Comparison of ENCODE assay signal across 8 mouse cellular contexts in genomic region chr4:151411641-151412061, GRCm38 (mm10).
DNase-seq lines count a peak whose midpoint lies in the region; ATAC-seq and TF ChIP-seq lines count a peak whose summit lies in the region.

No protein-coding gene starts in this region.

- TF ChIP-seq CTCF in kidney, adult 2 months (conservative IDR thresholded peaks at IDR 0.05; ENCODE audit: insufficient read depth, insufficient read length, low read depth, low read length): no peak

- no peaks in the 10 kb centered on the region for H3K27me3 ChIP-seq in kidney, adult 2 months (replicated peaks; ENCODE audit: control insufficient read depth, insufficient read depth, low read length)
- H3K27me3 ChIP-seq in forebrain, embryonic 10.5 days (ENCODE audit: poor library complexity, severe bottlenecking): peaks cover 16% of the 10 kb centered on the region
- H3K27me3 ChIP-seq in heart, embryonic 13.5 days (replicated peaks): peaks cover 6% of the 10 kb centered on the region; the same call in 1 of the 2 replicates
- no peaks in the 10 kb centered on the region for H3K27me3 ChIP-seq in neural tube, embryonic 13.5 days

- peaks cover 6% of the 10 kb centered on the region; the same call in 1 of the 2 replicates for H3K9me3 ChIP-seq in forebrain, embryonic 10.5 days
- no peaks in the 10 kb centered on the region for H3K9me3 ChIP-seq in heart, embryonic 13.5 days
- no peaks in the 10 kb centered on the region for H3K9me3 ChIP-seq in neural tube, embryonic 13.5 days

- H3K36me3 ChIP-seq in kidney, adult 2 months (ENCODE audit: control insufficient read depth, insufficient read depth, low read length): no peaks in the 10 kb centered on the region
- no peaks in the 10 kb centered on the region for H3K36me3 ChIP-seq in forebrain, embryonic 10.5 days (replicated peaks)
- no peaks in the 10 kb centered on the region for H3K36me3 ChIP-seq in heart, embryonic 13.5 days
- H3K36me3 ChIP-seq in neural tube, embryonic 13.5 days: no peaks in the 10 kb centered on the region

- H3K27ac ChIP-seq in kidney, adult 2 months (ENCODE audit: insufficient read depth, low read depth, low read length): no peak overlapping the region
- H3K27ac ChIP-seq in forebrain, embryonic 10.5 days: peak overlapping the region; percentile 51
- peak overlapping the region; percentile 40; the same call in 1 of the 2 replicates for H3K27ac ChIP-seq in heart, embryonic 13.5 days (replicated peaks)
- peak overlapping the region; percentile 79 for H3K27ac ChIP-seq in neural tube, embryonic 13.5 days (replicated peaks)

- no peak overlapping the region for H3K9ac ChIP-seq in heart, embryonic 13.5 days
- peak overlapping the region; percentile 52 for H3K9ac ChIP-seq in neural tube, embryonic 13.5 days

- no peak for TF ChIP-seq POLR2A in kidney, adult 2 months (IDR thresholded peaks at IDR 0.05; ENCODE audit: low read depth, low read length)

- DNase-seq in kidney, postnatal 4 days: peak; percentile 18 to 41
- no peak for DNase-seq in kidney, adult 2 months
- peak; percentile 23 for DNase-seq in forebrain, embryonic 10.5 days (ENCODE audit: extremely low spot score, low spot score)
- peak; percentile 85 to 89 for DNase-seq in left cerebral cortex, adult 18-20 months (ENCODE audit: low spot score in 2 of 2)
- DNase-seq in ovary, postnatal 14 days (ENCODE audit: low spot score): no peak

- WGBS in kidney, adult 2 months: 36% methylated on average over 14 of the region's 14 CpGs
- 33% methylated on average over 14 of the region's 14 CpGs for WGBS in forebrain, embryonic 10.5 days
- WGBS in heart, embryonic 13.5 days: 43% methylated on average over 14 of the region's 14 CpGs
- 31% methylated on average over 14 of the region's 14 CpGs for WGBS in neural tube, embryonic 13.5 days

- H3K4me1 ChIP-seq in kidney, adult 2 months (ENCODE audit: control insufficient read depth, insufficient read depth, low read length): no peaks in the 10 kb centered on the region
- peaks cover 39% of the 10 kb centered on the region for H3K4me1 ChIP-seq in forebrain, embryonic 10.5 days
- peaks cover 4% of the 10 kb centered on the region for H3K4me1 ChIP-seq in heart, embryonic 13.5 days
- peaks cover 43% of the 10 kb centered on the region for H3K4me1 ChIP-seq in neural tube, embryonic 13.5 days (replicated peaks)

- H3K4me2 ChIP-seq in heart, embryonic 13.5 days: peak overlapping the region; percentile 32
- peak overlapping the region; percentile 25 for H3K4me2 ChIP-seq in neural tube, embryonic 13.5 days

- H3K4me3 ChIP-seq in kidney, adult 2 months (ENCODE audit: insufficient read depth, low read depth, low read length): no peak overlapping the region
- peak overlapping the region; percentile 22; the same call in 1 of the 2 replicates for H3K4me3 ChIP-seq in forebrain, embryonic 10.5 days
- H3K4me3 ChIP-seq in heart, embryonic 13.5 days: no peak overlapping the region
- H3K4me3 ChIP-seq in neural tube, embryonic 13.5 days: no peak overlapping the region

- ATAC-seq in heart, embryonic 13.5 days (ENCODE audit: extremely low read depth, insufficient number of reproducible peaks, low FRiP score, low TSS enrichment): no peak
- 0 out of 2 replicates have a peak, but pooled peaks have one; percentile 23 for ATAC-seq in neural tube, embryonic 13.5 days (ENCODE audit: low read depth)
- no peak for ATAC-seq in cerebellum, adult (ENCODE audit: insufficient number of reproducible peaks, low FRiP score, low TSS enrichment)

Comparison
In these comparisons a context has a peak if more than half of its experiments do, and no peak if none do; other contexts are left out.
1. DNase-seq: peak in kidney, postnatal 4 days (2 of 2), forebrain, embryonic 10.5 days (single experiment) and left cerebral cortex, adult 18-20 months (2 of 2); none in kidney, adult 2 months (single experiment) and ovary, postnatal 14 days (single experiment).